Mouse (Mus musculus): ENCODE measurements around the gene Ddost. TPM values are rescaled to one million over a fixed set of nuclear protein-coding genes. Genes with fewer than 3 reads are reported as not detected.

Gene Ddost
- polyA plus RNA-seq, 1 experiment from 2014 or later, result 178 TPM

GRCm38 (mm10) chr4:138336876-138337275, 32.3 kb downstream of the Ddost start:
- no peaks in the 10 kb centered on the region for H3K9me3 ChIP-seq (ENCODE audit: control insufficient read depth)
- no peak overlapping the region for H3K27ac ChIP-seq (ENCODE audit: low read depth, low read length)
- H3K36me3 ChIP-seq (ENCODE audit: control insufficient read depth, insufficient read depth), result no peaks in the 10 kb centered on the region
- H3K4me1 ChIP-seq (replicated peaks; ENCODE audit: control insufficient read depth, insufficient read depth, low read length), result 0 out of 2 replicates have a peak, but pooled peaks cover 7% of the 10 kb centered on the region
- no peak for ATAC-seq
- H3K4me3 ChIP-seq (ENCODE audit: low read depth, low read length), result no peak overlapping the region
- no peak for TF ChIP-seq CTCF (IDR thresholded peaks at IDR 0.05; ENCODE audit: low read depth)
- no peak overlapping the region for H3K9ac ChIP-seq (ENCODE audit: low read depth, low read length)
- no peak overlapping the region for H3K4me2 ChIP-seq (replicated peaks; ENCODE audit: low read depth)
- no peaks in the 10 kb centered on the region for H3K27me3 ChIP-seq (replicated peaks; ENCODE audit: control insufficient read depth, insufficient read depth, low read length)
- WGBS, result 59% methylated on average over 5 of the region's 5 CpGs

GRCm38 (mm10) chr4:138337341-138337740, 32.8 kb downstream of the Ddost start:
- H3K27me3 ChIP-seq (replicated peaks; ENCODE audit: control insufficient read depth, insufficient read depth, low read length), result no peaks in the 10 kb centered on the region
- WGBS, result 65% methylated on average over 9 of the region's 9 CpGs
- TF ChIP-seq CTCF (IDR thresholded peaks at IDR 0.05; ENCODE audit: low read depth), result no peak

DNA sequence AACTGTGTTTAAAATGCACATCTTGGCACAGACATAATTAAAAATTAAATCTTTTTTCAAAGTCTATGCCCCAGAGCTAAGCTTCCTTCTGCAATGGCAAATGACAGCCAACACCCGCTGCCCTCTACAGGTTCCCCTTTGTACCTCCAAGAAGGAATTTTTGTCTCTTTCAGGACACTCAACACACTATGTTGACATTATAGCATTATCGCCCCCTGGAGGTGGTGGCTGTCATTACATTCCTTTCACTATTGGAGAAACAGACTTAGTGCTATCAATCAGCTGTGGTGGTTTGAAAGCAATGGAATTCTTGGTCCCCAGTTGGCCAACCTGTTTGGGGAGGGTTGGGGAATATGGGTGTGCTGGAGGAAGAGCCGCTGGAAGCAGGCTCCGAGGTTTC, 35.4 kb downstream of the Ddost start:
- H3K4me1 ChIP-seq (replicated peaks; ENCODE audit: control insufficient read depth, insufficient read depth, low read length), result no peaks in the 10 kb centered on the region; the same call in 1 of the 2 replicates
- no peak overlapping the region for H3K4me3 ChIP-seq (ENCODE audit: low read depth, low read length)
- H3K27me3 ChIP-seq (replicated peaks; ENCODE audit: control insufficient read depth, insufficient read depth, low read length), result no peaks in the 10 kb centered on the region
- H3K27ac ChIP-seq (ENCODE audit: low read depth, low read length), result no peak overlapping the region
- H3K36me3 ChIP-seq (ENCODE audit: control insufficient read depth, insufficient read depth), result no peaks in the 10 kb centered on the region
- H3K9me3 ChIP-seq (ENCODE audit: control insufficient read depth), result no peaks in the 10 kb centered on the region
- 35% methylated on average over 4 of the region's 4 CpGs for WGBS
- no peak overlapping the region for H3K9ac ChIP-seq (ENCODE audit: low read depth, low read length)
- no peak overlapping the region for H3K4me2 ChIP-seq (replicated peaks; ENCODE audit: low read depth)
- TF ChIP-seq CTCF (IDR thresholded peaks at IDR 0.05; ENCODE audit: low read depth), result peak; percentile 76
- no peak for ATAC-seq

More at GRCm38 (mm10) chr4:138337341-138337740, 32.8 kb downstream of the Ddost start:
- H3K36me3 ChIP-seq (ENCODE audit: control insufficient read depth, insufficient read depth), result no peaks in the 10 kb centered on the region
- no peaks in the 10 kb centered on the region for H3K9me3 ChIP-seq (ENCODE audit: control insufficient read depth)
- no peak overlapping the region for H3K27ac ChIP-seq (ENCODE audit: low read depth, low read length)
- no peak overlapping the region for H3K4me2 ChIP-seq (replicated peaks; ENCODE audit: low read depth)
- no peak for ATAC-seq
- no peak overlapping the region for H3K9ac ChIP-seq (ENCODE audit: low read depth, low read length)
- no peak overlapping the region for H3K4me3 ChIP-seq (ENCODE audit: low read depth, low read length)
- H3K4me1 ChIP-seq (replicated peaks; ENCODE audit: control insufficient read depth, insufficient read depth, low read length), result 0 out of 2 replicates have a peak, but pooled peaks cover 7% of the 10 kb centered on the region

GRCm38 (mm10) chr4:138341393-138341792, 36.9 kb downstream of the Ddost start:
- ATAC-seq, result no peak
- no peak overlapping the region for H3K4me3 ChIP-seq (ENCODE audit: low read depth, low read length)
- no peaks in the 10 kb centered on the region; the same call in 1 of the 2 replicates for H3K4me1 ChIP-seq (replicated peaks; ENCODE audit: control insufficient read depth, insufficient read depth, low read length)

DNA sequence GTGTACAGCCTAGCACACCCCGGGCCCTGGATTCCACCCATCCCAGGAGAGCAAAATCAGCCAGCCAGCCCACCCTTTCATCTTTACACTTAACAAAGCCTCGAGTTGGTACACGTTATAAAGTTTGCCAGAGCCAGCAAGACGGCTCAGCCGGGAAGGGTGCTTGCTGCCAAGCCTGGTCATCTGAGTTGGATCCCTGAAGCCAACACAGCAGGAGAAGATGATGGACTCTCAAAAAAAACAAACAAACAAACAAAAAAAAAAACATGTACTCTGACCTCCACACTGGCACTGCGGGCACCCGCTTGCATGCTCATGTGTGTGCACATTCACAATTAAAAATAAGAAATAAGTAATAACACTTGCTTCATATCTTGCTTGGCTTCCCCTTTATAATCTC, 37.5 kb downstream of the Ddost start:
- no peak for ATAC-seq
- Histone ChIP-seq H3K9me3 (ENCODE audit: control insufficient read depth) (no peaks in the 10 kb centered on the region), H3K4me3 (ENCODE audit: low read depth, low read length) (no peak overlapping the region), H3K4me2 (replicated peaks; ENCODE audit: low read depth) (no peak overlapping the region), H3K9ac (ENCODE audit: low read depth, low read length) (no peak overlapping the region), H3K4me1 (replicated peaks; ENCODE audit: control insufficient read depth, insufficient read depth, low read length) (no peaks in the 10 kb centered on the region; the same call in 1 of the 2 replicates), H3K27ac (ENCODE audit: low read depth, low read length) (peak overlapping the region; percentile 88), H3K27me3 (replicated peaks; ENCODE audit: control insufficient read depth, insufficient read depth, low read length) (no peaks in the 10 kb centered on the region), H3K36me3 (ENCODE audit: control insufficient read depth, insufficient read depth) (no peaks in the 10 kb centered on the region)
- TF ChIP-seq CTCF (IDR thresholded peaks at IDR 0.05; ENCODE audit: low read depth), result no peak
- 72% methylated on average over 7 of the region's 7 CpGs for WGBS

More at GRCm38 (mm10) chr4:138341393-138341792, 36.9 kb downstream of the Ddost start:
- no peak overlapping the region for H3K27ac ChIP-seq (ENCODE audit: low read depth, low read length)
- H3K36me3 ChIP-seq (ENCODE audit: control insufficient read depth, insufficient read depth), result no peaks in the 10 kb centered on the region
- no peaks in the 10 kb centered on the region for H3K9me3 ChIP-seq (ENCODE audit: control insufficient read depth)
- H3K9ac ChIP-seq (ENCODE audit: low read depth, low read length), result no peak overlapping the region
- no peak for TF ChIP-seq CTCF (IDR thresholded peaks at IDR 0.05; ENCODE audit: low read depth)
- 77% methylated on average over 8 of the region's 8 CpGs for WGBS
- no peak overlapping the region for H3K4me2 ChIP-seq (replicated peaks; ENCODE audit: low read depth)
- H3K27me3 ChIP-seq (replicated peaks; ENCODE audit: control insufficient read depth, insufficient read depth, low read length), result no peaks in the 10 kb centered on the region

DNA sequence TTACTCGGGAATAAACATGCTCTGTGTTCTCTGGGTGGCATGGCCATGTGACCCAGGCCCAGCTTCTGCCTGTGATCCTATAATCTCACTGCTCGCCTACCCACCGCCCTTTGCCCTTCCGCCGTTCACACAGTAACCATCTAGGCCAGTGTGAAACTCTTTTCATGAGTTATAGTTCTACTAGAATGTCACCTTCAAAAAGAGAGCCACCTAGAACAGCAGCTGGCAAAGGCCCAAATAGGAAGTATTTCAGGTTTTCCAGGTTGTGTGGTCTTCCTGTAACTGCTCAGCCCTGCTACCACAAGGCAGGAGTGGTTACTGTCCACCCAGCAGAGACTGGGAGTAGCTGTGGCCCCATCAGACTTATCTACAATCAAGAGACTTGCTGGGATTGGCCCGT, 38.2 kb downstream of the Ddost start:
- Histone ChIP-seq H3K4me2 (replicated peaks; ENCODE audit: low read depth) (no peak overlapping the region), H3K36me3 (ENCODE audit: control insufficient read depth, insufficient read depth) (no peaks in the 10 kb centered on the region), H3K27me3 (replicated peaks; ENCODE audit: control insufficient read depth, insufficient read depth, low read length) (no peaks in the 10 kb centered on the region), H3K9ac (ENCODE audit: low read depth, low read length) (no peak overlapping the region), H3K4me1 (replicated peaks; ENCODE audit: control insufficient read depth, insufficient read depth, low read length) (no peaks in the 10 kb centered on the region; the same call in 1 of the 2 replicates), H3K9me3 (ENCODE audit: control insufficient read depth) (no peaks in the 10 kb centered on the region), H3K4me3 (ENCODE audit: low read depth, low read length) (no peak overlapping the region), H3K27ac (ENCODE audit: low read depth, low read length) (peak overlapping the region; percentile 88)
- WGBS, result 34% methylated on average over 6 of the region's 6 CpGs
- peak; percentile 82 for ATAC-seq
- TF ChIP-seq CTCF (IDR thresholded peaks at IDR 0.05; ENCODE audit: low read depth), result no peak
